Mouse (Mus musculus) stomach, postnatal 0 days (tissue): Measurements from ENCODE around the gene Cypt1. TPM values are rescaled to one million over a fixed set of nuclear protein-coding genes. Genes with fewer than 3 reads are reported as not detected.

ENCODE experiments used
- ATAC-seq: fragments of 200-750 bp; cut with Nextera tagmentation; 2 replicates; pipeline ENCODE4 v1.8.0; 2017; ENCODE audit not compliant: low FRiP score, low TSS enrichment
- DNase-seq: peaks from one replicate; pipeline ENCODE4 v3.0.0-alpha.2; 2016; ENCODE audit warnings: low spot score
- H3K27ac ChIP-seq: fragments of 300-500 bp; sonication (generic); replicated peaks from 2 replicates; pipeline ENCODE4 v1.5.1; 2014; ENCODE audit warnings: mild to moderate bottlenecking, control low read depth
- H3K27me3 ChIP-seq: fragments of 300-500 bp; sonication (generic); 2 replicates; pipeline ENCODE4 v1.6.1; 2014; ENCODE audit warnings: low read length; ENCODE audit not compliant: control insufficient read depth, insufficient read depth
- H3K36me3 ChIP-seq: fragments of 300-500 bp; sonication (generic); 2 replicates; pipeline ENCODE4 v1.6.1; 2014; ENCODE audit warnings: low read length, mixed read lengths; ENCODE audit not compliant: control insufficient read depth, insufficient read depth
- H3K4me1 ChIP-seq: fragments of 300-500 bp; sonication (generic); replicated peaks from 2 replicates; pipeline ENCODE4 v1.6.1; 2014; ENCODE audit warnings: antibody characterized with exemption; ENCODE audit not compliant: control insufficient read depth, insufficient read depth
- H3K4me2 ChIP-seq: fragments of 300-500 bp; sonication (generic); replicated peaks from 2 replicates; pipeline ENCODE4 v1.6.1; 2014; ENCODE audit warnings: low read depth, mild to moderate bottlenecking, control low read depth, moderate library complexity
- H3K4me3 ChIP-seq: fragments of 300-500 bp; sonication (generic); 2 replicates; pipeline ENCODE4 v1.5.1; 2014; ENCODE audit warnings: low read depth, low read length, control low read depth
- H3K9ac ChIP-seq: fragments of 300-500 bp; sonication (generic); 2 replicates; pipeline ENCODE4 v1.6.1; 2014; ENCODE audit warnings: mild to moderate bottlenecking, low read length, control low read depth, mixed read lengths
- H3K9me3 ChIP-seq: fragments of 300-500 bp; sonication (generic); 2 replicates; pipeline ENCODE4 v1.6.1; 2016; ENCODE audit warnings: low read length; ENCODE audit not compliant: control insufficient read depth
- CTCF ChIP-seq: IDR thresholded peaks from 2 replicates; pipeline ENCODE4 v1.5.1; 2016; ENCODE audit warnings: antibody characterized with exemption, low read depth, mild to moderate bottlenecking, moderate library complexity
- EP300 ChIP-seq: optimal IDR thresholded peaks from 2 replicates; pipeline ENCODE3; 2016; ENCODE audit warnings: antibody characterized with exemption
- WGBS: fragments of 180-500 bp; shearing (Covaris S2); extraction: QIAGEN DNeasy Blood & Tissue Kit; methylation state at CpG from one replicate; pipeline ENCODE4 v1.1.7; 2014; 5-methylcytosine and 5-hydroxymethylcytosine counted together
- polyA plus RNA-seq: library from polyadenylated mRNA; unstranded; fragments of >200 nt; fragmentation: Nextera tagmentation; extraction: Ambion mirVana; gene quantifications from 2 replicates; pipeline ENCODE4 v1.2.1, GENCODE M21; 2015

The Cypt1 gene
- not detected in 2 replicates for polyA plus RNA-seq

- 97% methylated on average over 3 of the region's 3 CpGs for WGBS
- TF ChIP-seq CTCF = no peak
- TF ChIP-seq EP300 = no peak
- no peak within 1 kb of the TSS for H3K4me2 ChIP-seq
Measured at GRCm38 (mm10) chrX:16522569-16522968, at the start of gene Cypt1. TSS of gene Cypt1 (plus strand) at chrX:16522869.

GRCm38 (mm10) chrX:16546806-16547205 lies 24.1 kb downstream of the Cypt1 start:
- no peak for ATAC-seq
- DNase-seq = no peak

More at GRCm38 (mm10) chrX:16522569-16522968, at the start of gene Cypt1:
- no peaks in the 10 kb centered on the region for H3K36me3 ChIP-seq
- H3K27me3 ChIP-seq = no peaks in the 10 kb centered on the region
- H3K9me3 ChIP-seq = no peaks in the 10 kb centered on the region
- ATAC-seq (no peak), DNase-seq (no peak)
- H3K4me3 ChIP-seq = no peak within 1 kb of the TSS
- H3K9ac ChIP-seq = no peak within 1 kb of the TSS
- H3K27ac ChIP-seq = no peak within 1 kb of the TSS
- H3K4me1 ChIP-seq = no peaks in the 10 kb centered on the region

GRCm38 (mm10) chrX:16557061-16557460 lies 34.4 kb downstream of the Cypt1 start:
- no peaks in the 10 kb centered on the region for H3K9me3 ChIP-seq
- no peaks in the 10 kb centered on the region for H3K27me3 ChIP-seq
- no peak overlapping the region for H3K4me3 ChIP-seq
- WGBS = 30% methylated on average over 1 of the region's 1 CpGs
- TF ChIP-seq CTCF = no peak
- no peak for TF ChIP-seq EP300
- ATAC-seq = no peak
- no peaks in the 10 kb centered on the region for H3K4me1 ChIP-seq
- no peak overlapping the region for H3K27ac ChIP-seq
- H3K36me3 ChIP-seq = no peaks in the 10 kb centered on the region
- H3K9ac ChIP-seq = no peak overlapping the region
- no peak for DNase-seq
- H3K4me2 ChIP-seq = no peak overlapping the region

More at GRCm38 (mm10) chrX:16546806-16547205, 24.1 kb downstream of the Cypt1 start:
- Histone ChIP-seq H3K36me3 (no peaks in the 10 kb centered on the region), H3K9me3 (no peaks in the 10 kb centered on the region), H3K4me2 (no peak overlapping the region), H3K27ac (no peak overlapping the region), H3K4me1 (no peaks in the 10 kb centered on the region), H3K9ac (no peak overlapping the region), H3K4me3 (no peak overlapping the region), H3K27me3 (no peaks in the 10 kb centered on the region)
- TF ChIP-seq CTCF (no peak), EP300 (no peak)

GRCm38 (mm10) chrX:16558501-16558900 lies 35.8 kb downstream of the Cypt1 start:
- Histone ChIP-seq H3K27ac (no peak overlapping the region), H3K4me1 (no peaks in the 10 kb centered on the region), H3K36me3 (no peaks in the 10 kb centered on the region), H3K4me2 (no peak overlapping the region), H3K9me3 (no peaks in the 10 kb centered on the region), H3K4me3 (no peak overlapping the region), H3K9ac (no peak overlapping the region), H3K27me3 (no peaks in the 10 kb centered on the region)
- ATAC-seq = no peak
- no peak for DNase-seq
- TF ChIP-seq CTCF = no peak
- TF ChIP-seq EP300 = no peak

Other genes with a start within 250 kb of the Cypt1 start
- gene Maoa, start 96.8 kb downstream of the Cypt1 start, polyA plus RNA-seq = 9.5 and 10.0 TPM in 2 replicates